Mouse (Mus musculus) 3134 (cell line): ENCODE data around the gene Myef2.
A peak's percentile ranks its signal among the peaks of the same experiment; 100 is the strongest.

Experiments used
- DNase-seq: peaks from one replicate; pipeline ENCODE4 v3.0.0-alpha.2; 2011; ENCODE audit warnings: low spot score; ENCODE audit not compliant: insufficient read length; ENCODE audit errors: extremely low read depth

The Myef2 gene

DNA sequence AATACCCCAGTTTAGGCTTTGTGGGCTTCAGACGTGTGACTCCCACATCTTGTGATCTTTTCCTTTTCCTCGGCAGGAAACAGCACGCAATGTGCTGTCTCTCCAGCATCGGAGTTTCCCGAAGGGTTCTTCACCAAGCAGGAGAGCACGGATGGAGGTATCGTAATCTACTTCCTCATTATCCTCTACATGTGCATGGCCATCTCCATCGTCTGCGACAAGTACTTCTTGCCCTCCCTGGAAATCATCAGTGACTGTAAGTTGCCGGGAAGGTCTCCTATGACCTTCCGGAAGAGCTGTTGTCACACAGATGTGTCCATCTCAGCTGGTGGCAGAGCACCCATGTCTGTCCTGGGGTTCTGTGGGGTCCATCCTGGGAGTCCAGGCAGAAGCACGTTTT, 54.8 kb downstream of the Myef2 start:
- DNase-seq, result no peak

DNA sequence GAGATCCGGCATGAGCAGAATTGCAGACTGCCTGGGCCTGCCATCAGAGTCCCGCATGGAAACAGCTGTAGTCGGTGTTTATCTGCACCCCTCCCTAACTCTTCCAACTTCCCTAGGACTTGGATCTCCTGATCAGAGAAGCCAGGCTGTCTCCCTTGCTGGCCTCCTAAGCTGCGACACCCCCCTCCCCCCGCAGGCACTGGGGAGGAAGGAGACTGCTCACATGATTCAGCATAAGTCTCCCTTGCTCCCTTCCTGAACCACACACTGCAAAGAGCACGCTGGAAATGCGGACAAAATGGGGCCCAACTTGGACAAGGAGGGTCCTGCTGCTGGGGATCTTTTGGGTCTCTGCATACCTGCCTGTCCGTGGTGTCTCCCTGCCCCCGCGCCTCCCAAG, 55.6 kb downstream of the Myef2 start, which contains the start of gene Slc24a5:
Slc24a5 (plus strand) TSS at position 231 of the 400 bp plus-strand sequence.
- DNase-seq, result peak; percentile 13

- DNase-seq, result no peak
Measured at GRCm38 (mm10) chr2:125067373-125067772, 56.1 kb downstream of the Myef2 start.

DNA sequence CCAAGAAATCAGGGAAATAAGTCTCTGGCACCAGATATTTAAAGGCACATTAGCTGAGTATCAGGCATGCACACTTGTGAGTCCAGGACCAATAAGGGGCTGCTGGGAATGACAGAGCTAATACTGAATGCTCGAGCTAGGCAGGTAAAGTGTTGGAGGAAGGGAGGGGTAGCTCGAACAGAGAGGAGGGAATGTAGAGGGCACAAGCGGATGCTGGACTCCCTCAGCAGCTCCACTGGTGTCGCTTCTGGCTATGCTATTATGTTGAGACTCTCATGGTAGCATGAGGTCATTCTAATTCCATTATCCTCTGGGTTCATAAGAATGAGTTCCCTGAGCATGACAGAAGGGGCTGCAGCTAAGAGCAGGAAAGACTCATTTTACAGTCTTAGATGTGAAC, 60.5 kb downstream of the Myef2 start:
- DNase-seq, result no peak

DNA sequence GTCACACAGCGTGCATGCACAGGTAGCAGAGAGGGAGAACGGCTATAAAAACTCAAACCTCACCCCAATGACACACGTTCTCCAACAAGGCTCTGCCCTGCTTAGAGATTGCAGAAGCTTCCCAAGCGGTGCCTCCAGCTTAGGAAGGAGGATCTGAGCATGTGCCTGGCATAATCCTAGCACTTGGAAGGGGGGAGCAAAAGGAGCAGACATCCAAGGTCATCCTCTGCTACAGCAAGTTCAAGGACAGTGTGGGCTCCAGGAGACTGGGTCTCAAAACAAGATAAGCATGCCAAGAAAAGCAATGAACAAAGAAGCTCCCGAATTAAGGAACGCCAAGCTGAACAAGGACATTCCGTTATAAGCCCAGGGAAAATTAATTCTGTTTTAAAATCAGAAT, 62.0 kb downstream of the Myef2 start:
- no peak for DNase-seq

DNA sequence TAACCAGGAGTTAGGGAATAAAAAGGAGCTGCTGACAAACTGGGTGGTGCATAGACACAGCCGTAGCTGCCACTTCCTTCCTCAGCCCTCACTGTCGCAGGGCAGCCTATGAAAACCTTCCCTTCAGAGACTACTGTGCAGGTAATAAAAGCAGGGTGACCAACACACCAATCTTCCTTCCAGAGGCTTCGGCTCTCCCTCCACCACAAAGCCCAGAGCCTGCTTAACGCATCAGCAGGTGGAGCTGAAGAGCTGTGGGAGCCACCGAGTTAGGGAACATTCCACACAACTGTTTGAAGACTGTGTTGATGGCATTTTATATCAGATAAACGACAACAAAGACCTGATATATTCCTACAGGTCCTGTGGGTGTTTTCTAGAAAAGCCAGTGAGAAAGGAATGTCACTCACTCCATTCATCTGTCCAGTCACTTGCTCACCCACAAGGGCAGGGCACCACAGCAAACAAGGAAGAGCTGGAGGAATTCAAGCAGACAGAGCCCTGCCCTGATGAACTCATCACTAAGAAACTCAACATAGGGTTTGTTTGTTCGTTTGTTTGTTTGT, 66.1 kb downstream of the Myef2 start:
- DNase-seq, result no peak

DNA sequence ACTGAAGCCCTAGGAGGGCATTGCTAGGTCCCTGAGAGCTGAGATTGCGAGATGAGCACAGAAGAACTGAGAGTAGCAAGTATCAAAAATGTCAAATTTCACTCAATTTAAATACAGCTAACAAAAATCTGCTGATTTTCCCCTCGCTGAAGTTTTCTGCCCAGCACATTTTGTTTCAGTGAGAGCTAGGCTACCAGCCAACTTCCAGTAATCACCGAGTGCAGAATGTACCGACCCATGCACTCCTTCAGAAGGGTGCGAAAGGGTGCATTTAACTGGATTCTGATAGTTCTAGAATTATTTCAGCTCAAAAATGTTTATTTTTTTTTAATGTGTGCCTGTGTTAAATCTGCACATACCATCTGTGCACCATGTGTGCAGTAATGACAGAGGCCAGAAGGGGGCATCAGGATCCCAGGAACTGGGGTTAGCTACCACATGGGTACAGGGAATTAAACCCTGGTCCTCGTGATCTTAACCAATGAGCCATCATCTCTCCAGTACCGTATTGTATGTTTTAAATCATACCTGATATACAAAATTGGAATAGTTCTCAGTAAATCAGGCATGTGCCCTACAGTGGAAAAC, 68.1 kb downstream of the Myef2 start:
- no peak for DNase-seq
